Mouse (Mus musculus): Measurements from ENCODE around the gene Ubr1. TPM values are rescaled to one million over a fixed set of nuclear protein-coding genes. Genes with fewer than 3 reads are reported as not detected.

Gene Ubr1
- polyA plus RNA-seq, 1 experiment: 12.1 TPM

- no peak overlapping the region for H3K27ac ChIP-seq (ENCODE audit: insufficient read depth, low read depth, low read length)
- no peaks in the 10 kb centered on the region for H3K4me1 ChIP-seq (ENCODE audit: control insufficient read depth, insufficient read depth, insufficient read length, low read length)
- H3K27me3 ChIP-seq (ENCODE audit: control insufficient read depth, insufficient read depth, low read length): no peaks in the 10 kb centered on the region
- H3K36me3 ChIP-seq (ENCODE audit: control insufficient read depth, insufficient read depth, low read length): peaks cover 1% of the 10 kb centered on the region; the same call in 1 of the 2 replicates
- WGBS: 97% methylated on average over 1 of the region's 1 CpGs
- TF ChIP-seq POLR2A (IDR thresholded peaks at IDR 0.05; ENCODE audit: low read depth, low read length) (no peak), CTCF (IDR thresholded peaks at IDR 0.05; ENCODE audit: extremely low read depth, insufficient read length, insufficient replicate concordance, low read depth, low read length) (peak; percentile 17; the same call in 1 of the 2 replicates)
- no peak overlapping the region for H3K4me3 ChIP-seq (ENCODE audit: low read depth, low read length)
Measured at GRCm38 (mm10) chr2:120985241-120985640, 14.7 kb upstream of the Ubr1 start.

- H3K27me3 ChIP-seq (ENCODE audit: control insufficient read depth, insufficient read depth, low read length): no peaks in the 10 kb centered on the region
- 0 out of 2 replicates have a peak, but pooled peaks cover 1% of the 10 kb centered on the region for H3K36me3 ChIP-seq (ENCODE audit: control insufficient read depth, insufficient read depth, low read length)
- no peak overlapping the region for H3K27ac ChIP-seq (ENCODE audit: insufficient read depth, low read depth, low read length)
- 85% methylated on average over 2 of the region's 2 CpGs for WGBS
- TF ChIP-seq POLR2A (IDR thresholded peaks at IDR 0.05; ENCODE audit: low read depth, low read length) (no peak), CTCF (IDR thresholded peaks at IDR 0.05; ENCODE audit: extremely low read depth, insufficient read length, insufficient replicate concordance, low read depth, low read length) (no peak)
- no peak overlapping the region for H3K4me3 ChIP-seq (ENCODE audit: low read depth, low read length)
- no peaks in the 10 kb centered on the region for H3K4me1 ChIP-seq (ENCODE audit: control insufficient read depth, insufficient read depth, insufficient read length, low read length)
Measured at GRCm38 (mm10) chr2:120983611-120984010, 13.1 kb upstream of the Ubr1 start.

- Histone ChIP-seq H3K4me3 (ENCODE audit: low read depth, low read length) (no peak overlapping the region), H3K27me3 (ENCODE audit: control insufficient read depth, insufficient read depth, low read length) (no peaks in the 10 kb centered on the region), H3K4me1 (ENCODE audit: control insufficient read depth, insufficient read depth, insufficient read length, low read length) (peaks cover 3% of the 10 kb centered on the region; the same call in 1 of the 2 replicates), H3K36me3 (ENCODE audit: control insufficient read depth, insufficient read depth, low read length) (no peaks in the 10 kb centered on the region), H3K27ac (ENCODE audit: insufficient read depth, low read depth, low read length) (no peak overlapping the region)
- 30% methylated on average over 2 of the region's 2 CpGs for WGBS
- no peak for TF ChIP-seq CTCF (IDR thresholded peaks at IDR 0.05; ENCODE audit: extremely low read depth, insufficient read length, insufficient replicate concordance, low read depth, low read length)
- no peak for TF ChIP-seq POLR2A (IDR thresholded peaks at IDR 0.05; ENCODE audit: low read depth, low read length)
Measured at GRCm38 (mm10) chr2:120980861-120981260, 10.3 kb upstream of the Ubr1 start.

- WGBS: 88% methylated on average over 1 of the region's 1 CpGs
- no peak overlapping the region for H3K4me3 ChIP-seq (ENCODE audit: low read depth, low read length)
- no peaks in the 10 kb centered on the region for H3K36me3 ChIP-seq (ENCODE audit: control insufficient read depth, insufficient read depth, low read length)
- H3K27me3 ChIP-seq (ENCODE audit: control insufficient read depth, insufficient read depth, low read length): no peaks in the 10 kb centered on the region
- peaks cover 3% of the 10 kb centered on the region; the same call in 1 of the 2 replicates for H3K4me1 ChIP-seq (ENCODE audit: control insufficient read depth, insufficient read depth, insufficient read length, low read length)
- TF ChIP-seq POLR2A (IDR thresholded peaks at IDR 0.05; ENCODE audit: low read depth, low read length) (no peak), CTCF (IDR thresholded peaks at IDR 0.05; ENCODE audit: extremely low read depth, insufficient read length, insufficient replicate concordance, low read depth, low read length) (no peak)
- no peak overlapping the region for H3K27ac ChIP-seq (ENCODE audit: insufficient read depth, low read depth, low read length)
Measured at GRCm38 (mm10) chr2:120979819-120980218, 9.3 kb upstream of the Ubr1 start.

- Histone ChIP-seq H3K36me3 (ENCODE audit: control insufficient read depth, insufficient read depth, low read length) (no peaks in the 10 kb centered on the region), H3K4me1 (ENCODE audit: control insufficient read depth, insufficient read depth, insufficient read length, low read length) (peaks cover 3% of the 10 kb centered on the region; the same call in 1 of the 2 replicates), H3K27ac (ENCODE audit: insufficient read depth, low read depth, low read length) (no peak overlapping the region), H3K27me3 (ENCODE audit: control insufficient read depth, insufficient read depth, low read length) (no peaks in the 10 kb centered on the region), H3K4me3 (ENCODE audit: low read depth, low read length) (no peak overlapping the region)
- WGBS: 68% methylated on average over 2 of the region's 2 CpGs
- no peak for TF ChIP-seq POLR2A (IDR thresholded peaks at IDR 0.05; ENCODE audit: low read depth, low read length)
- TF ChIP-seq CTCF (IDR thresholded peaks at IDR 0.05; ENCODE audit: extremely low read depth, insufficient read length, insufficient replicate concordance, low read depth, low read length): no peak
Measured at GRCm38 (mm10) chr2:120978693-120979037, 8.2 kb upstream of the Ubr1 start.

- Histone ChIP-seq H3K27ac (ENCODE audit: insufficient read depth, low read depth, low read length) (no peak overlapping the region), H3K4me1 (ENCODE audit: control insufficient read depth, insufficient read depth, insufficient read length, low read length) (peaks cover 3% of the 10 kb centered on the region; the same call in 1 of the 2 replicates), H3K36me3 (ENCODE audit: control insufficient read depth, insufficient read depth, low read length) (no peaks in the 10 kb centered on the region), H3K4me3 (ENCODE audit: low read depth, low read length) (peak overlapping the region; percentile 79), H3K27me3 (ENCODE audit: control insufficient read depth, insufficient read depth, low read length) (no peaks in the 10 kb centered on the region)
- TF ChIP-seq POLR2A (IDR thresholded peaks at IDR 0.05; ENCODE audit: low read depth, low read length) (no peak), CTCF (IDR thresholded peaks at IDR 0.05; ENCODE audit: extremely low read depth, insufficient read length, insufficient replicate concordance, low read depth, low read length) (no peak)
- 83% methylated on average over 8 of the region's 8 CpGs for WGBS
Measured at GRCm38 (mm10) chr2:120977926-120978692, 7.6 kb upstream of the Ubr1 start.

All from small intestine, adult 2 months (tissue).